Mouse (Mus musculus) kidney, embryonic 14.5 days (tissue): ENCODE data around the gene Gm5798. TPM values are rescaled to one million over a fixed set of nuclear protein-coding genes. Genes with fewer than 3 reads are reported as not detected.
"Not testable (repeated sequence)": the region's sequence is repeated elsewhere in the genome, so short reads cannot be mapped to it uniquely, and the experiment has no call there.

ENCODE experiments used
- ATAC-seq: fragments of 200-750 bp; cut with Nextera tagmentation; 2 replicates; pipeline ENCODE4 v1.8.0; 2017; ENCODE audit warnings: moderate number of reproducible peaks, mild to moderate bottlenecking, moderate TSS enrichment, moderate library complexity; ENCODE audit not compliant: low FRiP score, low TSS enrichment
- H3K27ac ChIP-seq: fragments of 300-500 bp; sonication (generic); 2 replicates; pipeline ENCODE4 v1.5.1; 2014; ENCODE audit warnings: low read depth, mild to moderate bottlenecking, low read length, moderate library complexity, mixed read lengths
- H3K27me3 ChIP-seq: fragments of 300-500 bp; sonication (generic); 2 replicates; pipeline ENCODE4 v1.6.1; 2014; ENCODE audit warnings: mild to moderate bottlenecking, low read length; ENCODE audit not compliant: control insufficient read depth, insufficient read depth
- H3K36me3 ChIP-seq: fragments of 300-500 bp; sonication (generic); 2 replicates; pipeline ENCODE4 v1.6.1; 2014; ENCODE audit warnings: low read length, mixed read lengths; ENCODE audit not compliant: control insufficient read depth, insufficient read depth
- H3K4me1 ChIP-seq: fragments of 300-500 bp; sonication (generic); 2 replicates; pipeline ENCODE4 v1.6.1; 2014; ENCODE audit warnings: low read length, mixed read lengths; ENCODE audit not compliant: control insufficient read depth, insufficient read depth
- H3K4me2 ChIP-seq: fragments of 300-500 bp; sonication (generic); replicated peaks from 2 replicates; pipeline ENCODE4 v1.6.1; 2014; ENCODE audit warnings: low read depth, mild to moderate bottlenecking, low read length
- H3K4me3 ChIP-seq: fragments of 300-500 bp; sonication (generic); 2 replicates; pipeline ENCODE4 v1.5.1; 2014; ENCODE audit warnings: mild to moderate bottlenecking, low read length
- H3K9ac ChIP-seq: fragments of 300-500 bp; sonication (generic); 2 replicates; pipeline ENCODE4 v1.6.1; 2014; ENCODE audit warnings: low read depth, mild to moderate bottlenecking, low read length, moderate library complexity
- H3K9me3 ChIP-seq: fragments of 300-500 bp; sonication (generic); 2 replicates; pipeline ENCODE4 v1.6.1; 2016; ENCODE audit warnings: low read length; ENCODE audit not compliant: control insufficient read depth
- WGBS: fragments of 180-500 bp; shearing (Covaris S2); extraction: QIAGEN DNeasy Blood & Tissue Kit; methylation state at CpG from one replicate; pipeline ENCODE4 v1.1.7; 2014; 5-methylcytosine and 5-hydroxymethylcytosine counted together
- polyA plus RNA-seq: library from polyadenylated mRNA; unstranded; fragments of >200 nt; fragmentation: Nextera tagmentation; extraction: Ambion mirVana; gene quantifications from 2 replicates; pipeline ENCODE4 v1.2.1, GENCODE M21; 2014

Gm5798 gene
- not detected in 2 replicates for polyA plus RNA-seq

DNA sequence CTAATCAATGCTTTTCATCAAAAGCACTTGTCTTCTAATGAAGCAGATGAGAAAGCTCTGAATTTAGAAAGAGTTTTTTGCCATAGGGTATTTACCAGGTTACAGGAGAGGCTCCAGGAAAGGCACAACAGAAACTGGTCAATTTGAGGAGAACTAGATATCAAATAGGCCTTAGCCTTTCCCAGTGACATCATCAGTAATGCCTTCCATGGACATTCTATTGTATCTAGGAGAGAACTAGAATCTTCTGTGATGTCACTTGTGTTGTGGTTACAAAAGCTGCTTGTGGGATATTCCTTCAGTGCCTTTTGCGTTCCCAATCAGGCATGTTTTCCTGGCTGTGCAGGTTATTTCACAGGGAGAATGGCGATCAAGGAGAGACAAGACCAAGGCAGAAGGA, at the start of gene Gm5798:
TSS of gene Gm5798 (plus strand) at position 301 of the 400 bp plus-strand sequence.
- H3K4me2 ChIP-seq, H3K4me3 ChIP-seq, H3K27me3 ChIP-seq, H3K9ac ChIP-seq, ATAC-seq, H3K36me3 ChIP-seq, H3K27ac ChIP-seq, H3K9me3 ChIP-seq, H3K4me1 ChIP-seq: not testable (repeated sequence)
- 69% methylated on average over 2 of the region's 2 CpGs for WGBS

DNA sequence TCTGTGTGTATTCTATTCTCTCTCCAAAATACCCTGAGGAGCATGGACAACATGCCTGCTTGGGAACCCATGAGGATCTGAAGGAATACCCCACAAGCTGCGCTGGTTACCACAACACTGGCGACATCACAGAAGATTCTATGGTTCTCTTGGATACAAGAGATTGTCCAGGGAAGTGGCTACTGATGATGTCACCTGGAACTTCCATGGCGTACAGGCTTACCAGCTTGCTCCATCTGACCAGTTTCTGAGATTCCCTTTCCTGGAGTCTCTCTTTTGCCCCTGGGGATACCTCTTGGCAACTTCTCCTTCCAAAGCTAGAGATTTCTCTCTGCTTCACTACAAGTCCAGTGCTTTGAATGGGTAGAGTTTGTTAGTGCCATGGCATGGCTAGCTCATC, 37.9 kb downstream of the Gm5798 start, which contains the start of gene Gm7945:
TSS of gene Gm7945 (minus strand) at position 101 of the 400 bp plus-strand sequence.
- not testable (repeated sequence) for H3K27me3 ChIP-seq, H3K4me2 ChIP-seq, ATAC-seq, H3K4me1 ChIP-seq, H3K9me3 ChIP-seq, H3K9ac ChIP-seq, H3K27ac ChIP-seq, H3K4me3 ChIP-seq, H3K36me3 ChIP-seq
- no CpG with 5 or more reads among the region's 3 CpGs for WGBS

Other genes with a start within 250 kb of the Gm5798 start
- not detected in 2 replicates for gene Mat1a, start 243.6 kb upstream of the Gm5798 start, polyA plus RNA-seq
- gene Sftpa1, start 216.8 kb upstream of the Gm5798 start, polyA plus RNA-seq: not detected in 2 replicates
- gene Mbl1, start 197.2 kb upstream of the Gm5798 start, polyA plus RNA-seq: not detected in 2 replicates
- gene Sftpd, start 163.5 kb upstream of the Gm5798 start, polyA plus RNA-seq: not detected in 2 replicates
- 0.12 TPM in 1 of 2 replicates, not detected in the other for gene Gm2832, start 69.8 kb upstream of the Gm5798 start, polyA plus RNA-seq
- not detected in 2 replicates for gene Gm7945, start 37.8 kb downstream of the Gm5798 start, polyA plus RNA-seq
- gene Gm6482, start 59.7 kb downstream of the Gm5798 start, polyA plus RNA-seq: not detected in 2 replicates
- not detected in 2 replicates for gene Gm7954, start 104.9 kb downstream of the Gm5798 start, polyA plus RNA-seq
- gene Gm3486, start 140.9 kb downstream of the Gm5798 start, polyA plus RNA-seq: not detected in 2 replicates
- not detected in 2 replicates for gene Gm7970, start 207.0 kb downstream of the Gm5798 start, polyA plus RNA-seq
- not detected in 2 replicates for gene 1700049E17Rik2, start 224.6 kb downstream of the Gm5798 start, polyA plus RNA-seq